Mouse (Mus musculus) liver, embryonic 13.5 days (tissue): ENCODE measurements around the gene Gid8. TPM values are rescaled to one million over a fixed set of nuclear protein-coding genes. Genes with fewer than 3 reads are reported as not detected.
A peak's percentile ranks its signal among the peaks of the same experiment; 100 is the strongest.

ENCODE experiments used
- ATAC-seq: fragments of 200-750 bp; cut with Nextera tagmentation; 2 replicates; pipeline ENCODE4 v1.8.0; 2017; ENCODE audit warnings: low read depth, mild to moderate bottlenecking, moderate number of reproducible peaks, moderate library complexity
- DNase-seq: peaks from one replicate; pipeline ENCODE4 v3.0.0; 2022
- H3K27ac ChIP-seq: fragments of 300-500 bp; sonication (generic); 2 replicates; pipeline ENCODE4 v1.5.1; 2015; ENCODE audit warnings: moderate library complexity, mild to moderate bottlenecking, inconsistent platforms
- H3K27me3 ChIP-seq: fragments of 300-500 bp; sonication (generic); 2 replicates; pipeline ENCODE4 v1.6.1; 2015; ENCODE audit warnings: mild to moderate bottlenecking, inconsistent platforms
- H3K36me3 ChIP-seq: fragments of 300-500 bp; sonication (generic); 2 replicates; pipeline ENCODE4 v1.6.1; 2015; ENCODE audit warnings: mild to moderate bottlenecking, inconsistent platforms
- H3K4me1 ChIP-seq: fragments of 300-500 bp; sonication (generic); replicated peaks from 2 replicates; pipeline ENCODE4 v1.6.1; 2015; ENCODE audit warnings: inconsistent platforms
- H3K4me2 ChIP-seq: fragments of 300-500 bp; sonication (generic); 2 replicates; pipeline ENCODE4 v1.6.1; 2015; ENCODE audit warnings: inconsistent platforms, mild to moderate bottlenecking, moderate library complexity
- H3K4me3 ChIP-seq: fragments of 300-500 bp; sonication (generic); replicated peaks from 2 replicates; pipeline ENCODE4 v1.5.1; 2015; ENCODE audit warnings: mild to moderate bottlenecking, inconsistent platforms
- H3K9ac ChIP-seq: fragments of 300-500 bp; sonication (generic); 2 replicates; pipeline ENCODE4 v1.6.1; 2015; ENCODE audit warnings: mild to moderate bottlenecking, inconsistent platforms
- H3K9me3 ChIP-seq: fragments of 300-500 bp; sonication (generic); replicated peaks from 2 replicates; pipeline ENCODE4 v1.6.1; 2016; ENCODE audit warnings: inconsistent platforms
- WGBS: fragments of 180-500 bp; shearing (Covaris S2); methylation state at CpG from one replicate; pipeline ENCODE4 v1.1.7; 2015; ENCODE audit not compliant: insufficient replicate concordance; 5-methylcytosine and 5-hydroxymethylcytosine counted together
- polyA plus RNA-seq: library from polyadenylated mRNA; unstranded; fragments of >200 nt; fragmentation: Nextera tagmentation; extraction: Ambion mirVana; gene quantifications from 2 replicates; pipeline ENCODE4 v1.2.1, GENCODE M21; 2015

The Gid8 gene
- polyA plus RNA-seq, 1 experiment from 2014 or later = 116 TPM

- H3K9ac ChIP-seq = no peak overlapping the region
- H3K4me2 ChIP-seq = no peak overlapping the region
- 74% methylated on average over 3 of the region's 3 CpGs for WGBS
- no peaks in the 10 kb centered on the region for H3K9me3 ChIP-seq
- no peak overlapping the region for H3K4me3 ChIP-seq
- no peaks in the 10 kb centered on the region for H3K27me3 ChIP-seq
- ATAC-seq (no peak), DNase-seq (no peak)
- no peak overlapping the region for H3K27ac ChIP-seq
- H3K36me3 ChIP-seq = no peaks in the 10 kb centered on the region
- peaks cover 43% of the 10 kb centered on the region for H3K4me1 ChIP-seq
Observed at GRCm38 (mm10) chr2:180731036-180731435, 21.1 kb downstream of the Gid8 start.

- 39% methylated on average over 6 of the region's 6 CpGs for WGBS
- Histone ChIP-seq H3K27ac (no peak overlapping the region), H3K27me3 (no peaks in the 10 kb centered on the region), H3K4me2 (no peak overlapping the region), H3K9ac (no peak overlapping the region), H3K4me1 (peaks cover 33% of the 10 kb centered on the region), H3K36me3 (no peaks in the 10 kb centered on the region), H3K4me3 (no peak overlapping the region), H3K9me3 (no peaks in the 10 kb centered on the region)
- ATAC-seq (peak; percentile 54), DNase-seq (no peak)
Observed at GRCm38 (mm10) chr2:180731984-180732383, 22.1 kb downstream of the Gid8 start.

GRCm38 (mm10) chr2:180735232-180735631 is 25.3 kb downstream of the Gid8 start:
- peaks cover 13% of the 10 kb centered on the region for H3K4me1 ChIP-seq
- H3K9ac ChIP-seq = no peak overlapping the region
- DNase-seq (no peak), ATAC-seq (no peak)
- 59% methylated on average over 7 of the region's 7 CpGs for WGBS
- no peak overlapping the region for H3K4me3 ChIP-seq
- no peaks in the 10 kb centered on the region for H3K36me3 ChIP-seq
- no peak overlapping the region for H3K27ac ChIP-seq
- H3K4me2 ChIP-seq = no peak overlapping the region
- no peaks in the 10 kb centered on the region for H3K9me3 ChIP-seq
- H3K27me3 ChIP-seq = no peaks in the 10 kb centered on the region

GRCm38 (mm10) chr2:180737984-180738383 is 28.1 kb downstream of the Gid8 start:
- Histone ChIP-seq H3K4me3 (no peak overlapping the region), H3K9me3 (no peaks in the 10 kb centered on the region), H3K4me1 (no peaks in the 10 kb centered on the region), H3K27ac (no peak overlapping the region), H3K36me3 (no peaks in the 10 kb centered on the region), H3K9ac (no peak overlapping the region), H3K4me2 (no peak overlapping the region), H3K27me3 (no peaks in the 10 kb centered on the region)
- DNase-seq (no peak), ATAC-seq (no peak)
- WGBS = 64% methylated on average over 2 of the region's 2 CpGs

GRCm38 (mm10) chr2:180740349-180740748 is 30.4 kb downstream of the Gid8 start:
- Histone ChIP-seq H3K9me3 (no peaks in the 10 kb centered on the region), H3K4me1 (no peaks in the 10 kb centered on the region), H3K4me3 (no peak overlapping the region), H3K36me3 (no peaks in the 10 kb centered on the region), H3K27me3 (no peaks in the 10 kb centered on the region), H3K9ac (no peak overlapping the region), H3K27ac (no peak overlapping the region), H3K4me2 (no peak overlapping the region)
- DNase-seq (no peak), ATAC-seq (no peak)
- whole genome bisulfite sequencing = 32% methylated on average over 3 of the region's 3 CpGs

GRCm38 (mm10) chr2:180741421-180741820 is 31.5 kb downstream of the Gid8 start:
- DNase-seq = no peak
- Histone ChIP-seq H3K36me3 (no peaks in the 10 kb centered on the region), H3K4me2 (no peak overlapping the region), H3K4me1 (no peaks in the 10 kb centered on the region), H3K27me3 (no peaks in the 10 kb centered on the region), H3K4me3 (no peak overlapping the region), H3K9me3 (no peaks in the 10 kb centered on the region), H3K9ac (no peak overlapping the region), H3K27ac (no peak overlapping the region)
- 52% methylated on average over 7 of the region's 7 CpGs for WGBS
- ATAC-seq = no peak

- H3K9ac ChIP-seq = no peak overlapping the region
- no peaks in the 10 kb centered on the region for H3K36me3 ChIP-seq
- no peak overlapping the region for H3K4me2 ChIP-seq
- H3K27ac ChIP-seq = no peak overlapping the region
- no peaks in the 10 kb centered on the region for H3K4me1 ChIP-seq
- H3K27me3 ChIP-seq = 0 out of 2 replicates have a peak, but pooled peaks cover 3% of the 10 kb centered on the region
- DNase-seq (no peak), ATAC-seq (no peak)
- H3K9me3 ChIP-seq = no peaks in the 10 kb centered on the region
- 73% methylated on average over 6 of the region's 6 CpGs for WGBS
- no peak overlapping the region for H3K4me3 ChIP-seq
Observed at GRCm38 (mm10) chr2:180742820-180743219, 32.9 kb downstream of the Gid8 start.

- Histone ChIP-seq H3K4me2 (no peak overlapping the region), H3K27me3 (0 out of 2 replicates have a peak, but pooled peaks cover 3% of the 10 kb centered on the region), H3K36me3 (no peaks in the 10 kb centered on the region), H3K27ac (no peak overlapping the region), H3K9me3 (no peaks in the 10 kb centered on the region), H3K4me3 (no peak overlapping the region), H3K9ac (no peak overlapping the region), H3K4me1 (no peaks in the 10 kb centered on the region)
- WGBS = 85% methylated on average over 2 of the region's 2 CpGs
- no peak for ATAC-seq
- DNase-seq = no peak
Observed at GRCm38 (mm10) chr2:180743321-180743720, 33.4 kb downstream of the Gid8 start.

- peak; percentile 71 for DNase-seq
- 31% methylated on average over 17 of the region's 17 CpGs for WGBS
- Histone ChIP-seq H3K27ac (no peak overlapping the region), H3K27me3 (peaks cover 11% of the 10 kb centered on the region; the same call in 1 of the 2 replicates), H3K4me1 (no peaks in the 10 kb centered on the region), H3K4me2 (no peak overlapping the region), H3K9me3 (no peaks in the 10 kb centered on the region), H3K36me3 (no peaks in the 10 kb centered on the region), H3K4me3 (no peak overlapping the region), H3K9ac (no peak overlapping the region)
- ATAC-seq = peak; percentile 67
Observed at GRCm38 (mm10) chr2:180745248-180745927, 35.5 kb downstream of the Gid8 start.

GRCm38 (mm10) chr2:180746569-180747192 is 36.8 kb downstream of the Gid8 start:
- no peak for DNase-seq
- Histone ChIP-seq H3K36me3 (no peaks in the 10 kb centered on the region), H3K9me3 (no peaks in the 10 kb centered on the region), H3K4me2 (no peak overlapping the region), H3K4me1 (no peaks in the 10 kb centered on the region), H3K4me3 (no peak overlapping the region), H3K27ac (no peak overlapping the region), H3K27me3 (peaks cover 11% of the 10 kb centered on the region; the same call in 1 of the 2 replicates), H3K9ac (no peak overlapping the region)
- no peak for ATAC-seq
- 32% methylated on average over 5 of the region's 5 CpGs for WGBS

GRCm38 (mm10) chr2:180748904-180749303 is 39.0 kb downstream of the Gid8 start:
- Histone ChIP-seq H3K4me1 (no peaks in the 10 kb centered on the region), H3K36me3 (no peaks in the 10 kb centered on the region), H3K27ac (no peak overlapping the region), H3K4me3 (no peak overlapping the region), H3K4me2 (no peak overlapping the region), H3K27me3 (peaks cover 11% of the 10 kb centered on the region; the same call in 1 of the 2 replicates), H3K9me3 (no peaks in the 10 kb centered on the region), H3K9ac (no peak overlapping the region)
- WGBS = 43% methylated on average over 5 of the region's 5 CpGs
- DNase-seq (no peak), ATAC-seq (no peak)
